Comparison of ENCODE assay signal across 13 mouse cellular contexts in the genomic region with DNA sequence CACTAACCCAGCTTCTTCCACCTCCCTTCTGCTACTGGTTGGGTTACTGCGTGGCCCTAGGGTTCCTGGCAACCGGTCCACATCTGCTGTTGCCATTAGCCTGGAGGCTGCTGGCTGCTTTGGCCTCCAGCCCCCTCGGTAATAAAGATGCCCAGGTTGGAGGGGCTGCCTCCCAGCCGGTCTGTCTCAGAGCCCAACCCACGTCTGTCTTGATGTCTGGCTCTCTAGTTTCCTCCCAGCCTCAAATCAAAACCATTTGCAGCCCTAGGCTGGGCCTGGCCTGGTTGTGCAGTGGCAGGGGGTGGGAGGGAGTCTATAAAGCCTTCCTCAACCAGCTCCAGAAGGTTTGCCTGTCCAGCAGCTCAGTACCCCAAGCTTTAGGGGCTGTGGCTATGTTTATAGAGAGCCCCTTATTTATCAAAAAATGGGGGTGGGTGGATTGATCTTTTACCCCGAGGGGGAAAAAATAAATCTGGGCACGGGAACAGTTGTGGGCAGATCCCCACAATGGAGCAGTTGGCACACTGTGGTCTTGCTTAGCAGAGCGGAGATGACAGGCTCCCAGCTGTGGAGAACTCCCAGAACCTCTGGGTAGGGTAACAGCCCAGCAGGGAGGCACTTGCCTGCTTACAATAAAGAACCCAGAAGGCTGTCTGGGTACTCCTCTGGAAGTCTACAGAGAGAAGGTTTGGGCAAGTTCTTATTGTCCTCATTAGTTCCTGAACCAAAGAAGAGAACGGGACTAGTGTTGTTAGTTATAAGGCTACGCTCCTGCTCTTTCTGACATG. TPM values are rescaled to one million over a fixed set of nuclear protein-coding genes. Genes with fewer than 3 reads are reported as not detected.
DNase-seq lines count a peak whose midpoint lies in the region; ATAC-seq lines count a peak whose summit lies in the region.
"Had no signal": no experiment of that assay in that cellular context is flagged by ENCODE, and none has a peak within 500 bp of the region (broad histone marks: within the 10 kb centered on the region; RNA-seq: fewer than 3 reads in every experiment).

No protein-coding gene starts in this region.

- DNase-seq in forebrain, embryonic 10.5 days (ENCODE audit: extremely low spot score, low spot score), result peak; percentile 30
- no peak for DNase-seq in kidney, postnatal 4 days
- peak; percentile 62 for DNase-seq in embryo, embryonic 10 days (ENCODE audit: low spot score)
- no peak for DNase-seq in spleen, postnatal 4 days (ENCODE audit: low spot score in 2 of 2)
- DNase-seq: kidney, adult 11 months; lung, postnatal 14 days; right cerebral cortex, postnatal 25 days had no signal

- 69% methylated on average over 10 of the region's 10 CpGs for WGBS in forebrain, embryonic 10.5 days
- 77% methylated on average over 10 of the region's 10 CpGs for WGBS in forebrain, embryonic 13.5 days
- 45% methylated on average over 10 of the region's 10 CpGs for WGBS in kidney, embryonic 14.5 days
- 62% methylated on average over 10 of the region's 10 CpGs for WGBS in hindbrain, embryonic 16.5 days

- H3K27me3 ChIP-seq in forebrain, embryonic 10.5 days (ENCODE audit: poor library complexity, severe bottlenecking), result no peaks in the 10 kb centered on the region
- H3K27me3 ChIP-seq in forebrain, embryonic 13.5 days, result no peaks in the 10 kb centered on the region
- no peaks in the 10 kb centered on the region for H3K27me3 ChIP-seq in kidney, embryonic 14.5 days (ENCODE audit: control insufficient read depth, insufficient read depth, low read length)
- H3K27me3 ChIP-seq in hindbrain, embryonic 16.5 days (replicated peaks; ENCODE audit: control insufficient read depth, insufficient read depth, low read length), result no peaks in the 10 kb centered on the region

- no peaks in the 10 kb centered on the region for H3K9me3 ChIP-seq in forebrain, embryonic 10.5 days
- H3K9me3 ChIP-seq in forebrain, embryonic 13.5 days (replicated peaks), result 0 out of 2 replicates have a peak, but pooled peaks cover 7% of the 10 kb centered on the region
- H3K9me3 ChIP-seq in kidney, embryonic 14.5 days (ENCODE audit: control insufficient read depth, low read length), result no peaks in the 10 kb centered on the region
- peaks cover 5% of the 10 kb centered on the region; the same call in 1 of the 2 replicates for H3K9me3 ChIP-seq in hindbrain, embryonic 16.5 days (ENCODE audit: control insufficient read depth, low read length)
- H3K9me3 ChIP-seq: G1E had no signal

- ATAC-seq in forebrain, embryonic 13.5 days, result no peak
- ATAC-seq in kidney, embryonic 14.5 days (ENCODE audit: low FRiP score, low TSS enrichment), result peak; percentile 75
- peak; percentile 51 for ATAC-seq in hindbrain, embryonic 16.5 days
- no peak for ATAC-seq in megakaryocyte-erythroid progenitor cell, adult 5-6 weeks (replicated peaks; ENCODE audit: low FRiP score, low TSS enrichment, poor library complexity, severe bottlenecking)

- H3K27ac ChIP-seq in forebrain, embryonic 10.5 days, result peak overlapping the region; percentile 57
- no peak overlapping the region for H3K27ac ChIP-seq in forebrain, embryonic 13.5 days
- no peak overlapping the region for H3K27ac ChIP-seq in kidney, embryonic 14.5 days (ENCODE audit: low read depth, low read length)
- peak overlapping the region; percentile 18; the same call in 1 of the 2 replicates for H3K27ac ChIP-seq in hindbrain, embryonic 16.5 days (ENCODE audit: low read depth, low read length)
- H3K27ac ChIP-seq: left cerebral cortex, adult 2 months had no signal

- peaks cover 37% of the 10 kb centered on the region for H3K36me3 ChIP-seq in forebrain, embryonic 10.5 days (replicated peaks)
- peaks cover 13% of the 10 kb centered on the region for H3K36me3 ChIP-seq in forebrain, embryonic 13.5 days (ENCODE audit: poor library complexity, severe bottlenecking)
- H3K36me3 ChIP-seq in kidney, embryonic 14.5 days (ENCODE audit: control insufficient read depth, insufficient read depth, low read length), result peaks cover 28% of the 10 kb centered on the region
- H3K36me3 ChIP-seq in hindbrain, embryonic 16.5 days (ENCODE audit: control insufficient read depth, insufficient read depth, low read length), result no peaks in the 10 kb centered on the region
- H3K36me3 ChIP-seq: G1E had no signal

- H3K9ac ChIP-seq in forebrain, embryonic 13.5 days, result no peak overlapping the region
- H3K9ac ChIP-seq in kidney, embryonic 14.5 days (ENCODE audit: low read depth, low read length), result no peak overlapping the region
- H3K9ac ChIP-seq in hindbrain, embryonic 16.5 days (ENCODE audit: low read depth, low read length), result no peak overlapping the region

- H3K4me3 ChIP-seq in forebrain, embryonic 10.5 days, result no peak overlapping the region
- H3K4me3 ChIP-seq in forebrain, embryonic 13.5 days, result no peak overlapping the region
- H3K4me3 ChIP-seq in kidney, embryonic 14.5 days (ENCODE audit: low read length), result no peak overlapping the region
- no peak overlapping the region for H3K4me3 ChIP-seq in hindbrain, embryonic 16.5 days (ENCODE audit: low read length)
- H3K4me3 ChIP-seq: left cerebral cortex, adult 2 months had no signal

- H3K4me2 ChIP-seq in forebrain, embryonic 13.5 days, result no peak overlapping the region
- H3K4me2 ChIP-seq in kidney, embryonic 14.5 days (replicated peaks; ENCODE audit: low read depth, low read length), result no peak overlapping the region
- H3K4me2 ChIP-seq in hindbrain, embryonic 16.5 days (ENCODE audit: low read length), result no peak overlapping the region

- peaks cover 57% of the 10 kb centered on the region for H3K4me1 ChIP-seq in forebrain, embryonic 10.5 days
- peaks cover 23% of the 10 kb centered on the region for H3K4me1 ChIP-seq in forebrain, embryonic 13.5 days
- H3K4me1 ChIP-seq in kidney, embryonic 14.5 days (ENCODE audit: control insufficient read depth, insufficient read depth, low read length), result peaks cover 46% of the 10 kb centered on the region
- peaks cover 12% of the 10 kb centered on the region for H3K4me1 ChIP-seq in hindbrain, embryonic 16.5 days (ENCODE audit: control insufficient read depth, insufficient read depth, low read depth, low read length)

RNA-seq across cellular contexts. Expression of a gene that starts 6.7 kb away (rescaled TPM):
- 27.5 and 29.2 TPM in 2 replicates for polyA plus RNA-seq in forebrain, embryonic 10.5 days (2016; fragmentation: Nextera tagmentation; extraction: Ambion mirVana)
- 23.0 TPM in 2 replicates for polyA plus RNA-seq in forebrain, embryonic 13.5 days (2015; fragmentation: Nextera tagmentation; extraction: Ambion mirVana)
- polyA plus RNA-seq in kidney, embryonic 14.5 days (2014; fragmentation: Nextera tagmentation; extraction: Ambion mirVana), result 36.4 and 44.7 TPM in 2 replicates
- 19.9 and 20.7 TPM in 2 replicates for polyA plus RNA-seq in hindbrain, embryonic 16.5 days (2015; fragmentation: Nextera tagmentation; extraction: Ambion mirVana)
- not detected in 2 replicates for total RNA-seq in megakaryocyte-erythroid progenitor cell, adult 5-6 weeks (2014; fragmentation: Nextera tagmentation)
- total RNA-seq in megakaryocyte-erythroid progenitor cell, adult 5-6 weeks (2017), result 0.14 TPM in 1 of 2 replicates, not detected in the other

Comparison
In these comparisons a context has a peak if more than half of its experiments do, and no peak if none do; other contexts are left out.
1. H3K27ac ChIP-seq: peak in forebrain, embryonic 10.5 days (single experiment) and hindbrain, embryonic 16.5 days (single experiment); none in forebrain, embryonic 13.5 days (single experiment) and kidney, embryonic 14.5 days (single experiment).
2. DNase-seq: peak in forebrain, embryonic 10.5 days (single experiment) and embryo, embryonic 10 days (single experiment); none in kidney, postnatal 4 days (0 of 2) and spleen, postnatal 4 days (0 of 2).
3. ATAC-seq: peak in kidney, embryonic 14.5 days (single experiment) and hindbrain, embryonic 16.5 days (single experiment); none in forebrain, embryonic 13.5 days (single experiment) and megakaryocyte-erythroid progenitor cell, adult 5-6 weeks (single experiment).